ENCODE assay signal across 8 mouse cellular contexts in genomic region chr9:72661895-72662661, GRCm38 (mm10). TPM values are rescaled to one million over a fixed set of nuclear protein-coding genes. Genes with fewer than 3 reads are reported as not detected.
DNase-seq lines count a peak whose midpoint lies in the region; ATAC-seq and TF ChIP-seq lines count a peak whose summit lies in the region.

TSS of gene Nedd4 (plus strand) at chr9:72662346.

- H3K27me3 ChIP-seq in embryonic facial prominence, embryonic 14.5 days (replicated peaks; ENCODE audit: control insufficient read depth, insufficient read depth, low read length) = no peaks in the 10 kb centered on the region
- no peaks in the 10 kb centered on the region for H3K27me3 ChIP-seq in limb, embryonic 13.5 days
- no peaks in the 10 kb centered on the region for H3K27me3 ChIP-seq in midbrain, embryonic 16.5 days (ENCODE audit: control insufficient read depth, insufficient read depth, low read depth, low read length)

- TF ChIP-seq CTCF in bone marrow, adult 2 months (IDR thresholded peaks at IDR 0.05; ENCODE audit: control insufficient read depth, insufficient read depth, low read length) = no peak

- H3K9me3 ChIP-seq in embryonic facial prominence, embryonic 14.5 days (ENCODE audit: control insufficient read depth, low read length) = no peaks in the 10 kb centered on the region
- no peaks in the 10 kb centered on the region for H3K9me3 ChIP-seq in limb, embryonic 13.5 days
- no peaks in the 10 kb centered on the region for H3K9me3 ChIP-seq in midbrain, embryonic 16.5 days (replicated peaks; ENCODE audit: control insufficient read depth, low read length, poor library complexity, severe bottlenecking)

- ATAC-seq in embryonic facial prominence, embryonic 14.5 days (ENCODE audit: low read depth) = peak; percentile 91
- ATAC-seq in limb, embryonic 13.5 days (ENCODE audit: low FRiP score, low read depth) = peak; percentile 91
- ATAC-seq in midbrain, embryonic 16.5 days = peak; percentile 92

- H3K4me3 ChIP-seq in bone marrow, adult 2 months (replicated peaks; ENCODE audit: control insufficient read depth, low read depth, low read length) = peak within 1 kb of the TSS; percentile 86
- peak within 1 kb of the TSS; percentile 99 for H3K4me3 ChIP-seq in embryonic facial prominence, embryonic 14.5 days (ENCODE audit: low read depth, low read length)
- peak within 1 kb of the TSS; percentile 80 for H3K4me3 ChIP-seq in limb, embryonic 13.5 days
- H3K4me3 ChIP-seq in midbrain, embryonic 16.5 days (ENCODE audit: low read depth, low read length) = peak within 1 kb of the TSS; percentile 98

- H3K9ac ChIP-seq in embryonic facial prominence, embryonic 14.5 days (ENCODE audit: low read depth, low read length) = peak within 1 kb of the TSS; percentile 100
- H3K9ac ChIP-seq in limb, embryonic 13.5 days = peak within 1 kb of the TSS; percentile 100
- peak within 1 kb of the TSS; percentile 99 for H3K9ac ChIP-seq in midbrain, embryonic 16.5 days (ENCODE audit: low read depth, low read length)

- peak within 1 kb of the TSS; percentile 94 for H3K4me2 ChIP-seq in embryonic facial prominence, embryonic 14.5 days (ENCODE audit: low read depth, low read length)
- peak within 1 kb of the TSS; percentile 97 for H3K4me2 ChIP-seq in limb, embryonic 13.5 days (replicated peaks)
- H3K4me2 ChIP-seq in midbrain, embryonic 16.5 days (ENCODE audit: low read length) = peak within 1 kb of the TSS; percentile 80

- H3K27ac ChIP-seq in bone marrow, adult 2 months (ENCODE audit: control insufficient read depth, insufficient read depth, low read depth, low read length, poor library complexity) = peak within 1 kb of the TSS; percentile 86
- peak within 1 kb of the TSS; percentile 100 for H3K27ac ChIP-seq in embryonic facial prominence, embryonic 14.5 days (replicated peaks; ENCODE audit: low read depth, low read length)
- peak within 1 kb of the TSS; percentile 99 for H3K27ac ChIP-seq in limb, embryonic 13.5 days
- peak within 1 kb of the TSS; percentile 100 for H3K27ac ChIP-seq in midbrain, embryonic 16.5 days (ENCODE audit: low read length)

- under 1% methylated on average over 75 of the region's 83 CpGs for WGBS in bone marrow, adult 2 months
- WGBS in embryonic facial prominence, embryonic 14.5 days = 0% methylated on average over 27 of the region's 83 CpGs
- under 1% methylated on average over 72 of the region's 83 CpGs for WGBS in limb, embryonic 13.5 days
- whole genome bisulfite sequencing in midbrain, embryonic 16.5 days = under 1% methylated on average over 64 of the region's 83 CpGs

- H3K4me1 ChIP-seq in bone marrow, adult 2 months (ENCODE audit: control insufficient read depth, insufficient read depth, low read length) = peaks cover 1% of the 10 kb centered on the region
- peaks cover 24% of the 10 kb centered on the region for H3K4me1 ChIP-seq in embryonic facial prominence, embryonic 14.5 days (ENCODE audit: control insufficient read depth, insufficient read depth, low read length)
- H3K4me1 ChIP-seq in limb, embryonic 13.5 days = peaks cover 43% of the 10 kb centered on the region
- H3K4me1 ChIP-seq in midbrain, embryonic 16.5 days (ENCODE audit: control insufficient read depth, insufficient read depth, low read length) = peaks cover 35% of the 10 kb centered on the region

- TF ChIP-seq POLR2A in bone marrow, adult 2 months (IDR thresholded peaks at IDR 0.05; ENCODE audit: borderline replicate concordance, control insufficient read depth, low read depth, low read length) = peak; percentile 78; the same call in 1 of the 2 replicates

- peaks cover 28% of the 10 kb centered on the region for H3K36me3 ChIP-seq in embryonic facial prominence, embryonic 14.5 days (ENCODE audit: control insufficient read depth, insufficient read depth, low read length)
- peaks cover 31% of the 10 kb centered on the region for H3K36me3 ChIP-seq in limb, embryonic 13.5 days
- 0 out of 2 replicates have a peak, but pooled peaks cover 3% of the 10 kb centered on the region for H3K36me3 ChIP-seq in midbrain, embryonic 16.5 days (ENCODE audit: control insufficient read depth, insufficient read depth, low read length)

- peak; percentile 84 for DNase-seq in 3T3-L1 (ENCODE audit: low read depth, low spot score)
- DNase-seq in embryonic facial prominence, embryonic 14.5 days (ENCODE audit: low spot score) = peak; percentile 97
- peak; percentile 93 for DNase-seq in heart, adult 8-10 months (ENCODE audit: low spot score)
- DNase-seq in kidney, adult 9 months = peak; percentile 96
- DNase-seq in spleen, postnatal 10 days (ENCODE audit: low spot score in 2 of 2) = peak; percentile 76 to 89

RNA-seq across cellular contexts. Expression of gene Nedd4, which starts in this region (rescaled TPM):
- 37.8 and 78.6 TPM in 2 replicates for polyA plus RNA-seq in bone marrow, adult 2 months (2011; ENCODE audit: insufficient read depth, insufficient read length, low replicate concordance, missing spikeins)
- 649 and 733 TPM in 2 replicates for polyA plus RNA-seq in embryonic facial prominence, embryonic 14.5 days (2014; fragmentation: Nextera tagmentation; extraction: Ambion mirVana)
- total RNA-seq in heart, adult 8-10 months (2022) = 100 to 1,000 TPM; 344 to 366 (median 354) TPM
- 754 and 779 TPM in 2 replicates for polyA plus RNA-seq in limb, embryonic 13.5 days (2015; fragmentation: Nextera tagmentation; extraction: Ambion mirVana)
- polyA plus RNA-seq in midbrain, embryonic 16.5 days (2015; fragmentation: Nextera tagmentation; extraction: Ambion mirVana) = 393 and 436 TPM in 2 replicates

Comparison
In these comparisons a context has a peak if more than half of its experiments do, and no peak if none do; other contexts are left out.
1. Peak in every context shown above with its lines: DNase-seq, ATAC-seq, H3K4me3 ChIP-seq and H3K27ac ChIP-seq.